Mouse (Mus musculus): ENCODE data around the gene Gata1. TPM values are rescaled to one million over a fixed set of nuclear protein-coding genes. Genes with fewer than 3 reads are reported as not detected.

The Gata1 gene
- polyA plus RNA-seq, 1 experiment from 2014 or later = 5.2 TPM

- H3K4me1 ChIP-seq = no peaks in the 10 kb centered on the region
- no peaks in the 10 kb centered on the region for H3K27me3 ChIP-seq (replicated peaks; ENCODE audit: low read depth, poor library complexity, severe bottlenecking)
- no peak for DNase-seq (ENCODE audit: low spot score)
- no peak overlapping the region for H3K27ac ChIP-seq (replicated peaks)
- H3K36me3 ChIP-seq (replicated peaks) = peaks cover 21% of the 10 kb centered on the region
- 62% methylated on average over 6 of the region's 6 CpGs for WGBS
- peaks cover 6% of the 10 kb centered on the region; the same call in 1 of the 2 replicates for H3K9me3 ChIP-seq
- no peak overlapping the region for H3K4me3 ChIP-seq
Measured at GRCm38 (mm10) chrX:7910473-7910872, 67.4 kb downstream of the Gata1 start.

Other genes with a start within 250 kb of the Gata1 start
- 73.0 and 73.6 TPM in 2 replicates for gene Praf2, start 249.6 kb downstream of the Gata1 start, polyA plus RNA-seq (2016; fragmentation: Nextera tagmentation; extraction: Ambion mirVana)
- gene Ccdc120, start 227.2 kb downstream of the Gata1 start, polyA plus RNA-seq (2016; fragmentation: Nextera tagmentation; extraction: Ambion mirVana) = 20.3 and 22.1 TPM in 2 replicates
- gene Tfe3, start 215.5 kb downstream of the Gata1 start, polyA plus RNA-seq (2016; fragmentation: Nextera tagmentation; extraction: Ambion mirVana) = 26.8 and 28.3 TPM in 2 replicates
- gene Gripap1, start 188.3 kb downstream of the Gata1 start, polyA plus RNA-seq (2016; fragmentation: Nextera tagmentation; extraction: Ambion mirVana) = 42.5 and 45.3 TPM in 2 replicates
- 1.4 and 2.2 TPM in 2 replicates for gene Kcnd1, start 155.8 kb downstream of the Gata1 start, polyA plus RNA-seq (2016; fragmentation: Nextera tagmentation; extraction: Ambion mirVana)
- 42.2 and 43.4 TPM in 2 replicates for gene Otud5, start 136.7 kb downstream of the Gata1 start, polyA plus RNA-seq (2016; fragmentation: Nextera tagmentation; extraction: Ambion mirVana)
- gene Pim2, start 99.8 kb downstream of the Gata1 start, polyA plus RNA-seq (2016; fragmentation: Nextera tagmentation; extraction: Ambion mirVana) = 7.3 and 7.6 TPM in 2 replicates
- gene Slc35a2, start 94.0 kb downstream of the Gata1 start, polyA plus RNA-seq (2016; fragmentation: Nextera tagmentation; extraction: Ambion mirVana) = 23.4 and 25.7 TPM in 2 replicates
- gene Pqbp1, start 78.8 kb downstream of the Gata1 start, polyA plus RNA-seq (2016; fragmentation: Nextera tagmentation; extraction: Ambion mirVana) = 122 and 132 TPM in 2 replicates
- gene Timm17b, start 78.7 kb downstream of the Gata1 start, polyA plus RNA-seq (2016; fragmentation: Nextera tagmentation; extraction: Ambion mirVana) = 174 and 178 TPM in 2 replicates
- not detected in 2 replicates for gene Gm10491, start 70.2 kb downstream of the Gata1 start, polyA plus RNA-seq (2016; fragmentation: Nextera tagmentation; extraction: Ambion mirVana)
- gene Gm10490, start 68.5 kb downstream of the Gata1 start, polyA plus RNA-seq (2016; fragmentation: Nextera tagmentation; extraction: Ambion mirVana) = 0.51 TPM in 1 of 2 replicates, not detected in the other
- gene Pcsk1n, start 58.2 kb downstream of the Gata1 start, polyA plus RNA-seq (2016; fragmentation: Nextera tagmentation; extraction: Ambion mirVana) = 3.0 and 4.5 TPM in 2 replicates
- gene Eras, start 49.5 kb downstream of the Gata1 start, polyA plus RNA-seq (2016; fragmentation: Nextera tagmentation; extraction: Ambion mirVana) = 0.28 TPM in 1 of 2 replicates, not detected in the other
- gene Hdac6, start 30.2 kb downstream of the Gata1 start, polyA plus RNA-seq (2016; fragmentation: Nextera tagmentation; extraction: Ambion mirVana) = 55.7 and 58.4 TPM in 2 replicates
- gene Glod5, start 40.4 kb upstream of the Gata1 start, polyA plus RNA-seq (2016; fragmentation: Nextera tagmentation; extraction: Ambion mirVana) = not detected in 2 replicates
- 97.6 and 102 TPM in 2 replicates for gene Suv39h1, start 96.7 kb upstream of the Gata1 start, polyA plus RNA-seq (2016; fragmentation: Nextera tagmentation; extraction: Ambion mirVana)
- 0.14 and 0.18 TPM in 2 replicates for gene Was, start 112.4 kb upstream of the Gata1 start, polyA plus RNA-seq (2016; fragmentation: Nextera tagmentation; extraction: Ambion mirVana)
- gene Wdr13, start 154.8 kb upstream of the Gata1 start, polyA plus RNA-seq (2016; fragmentation: Nextera tagmentation; extraction: Ambion mirVana) = 19.7 and 19.8 TPM in 2 replicates
- 424 and 444 TPM in 2 replicates for gene Rbm3, start 167.8 kb upstream of the Gata1 start, polyA plus RNA-seq (2016; fragmentation: Nextera tagmentation; extraction: Ambion mirVana)
- gene Tbc1d25, start 198.1 kb upstream of the Gata1 start, polyA plus RNA-seq (2016; fragmentation: Nextera tagmentation; extraction: Ambion mirVana) = 10.4 and 11.8 TPM in 2 replicates
- 25.8 and 35.2 TPM in 2 replicates for gene Ebp, start 215.4 kb upstream of the Gata1 start, polyA plus RNA-seq (2016; fragmentation: Nextera tagmentation; extraction: Ambion mirVana)
- 13.0 and 13.1 TPM in 2 replicates for gene Porcn, start 228.5 kb upstream of the Gata1 start, polyA plus RNA-seq (2016; fragmentation: Nextera tagmentation; extraction: Ambion mirVana)